Mouse (Mus musculus) adrenal gland, postnatal 4 days (tissue): Measurements from ENCODE around the gene Hoxb6. TPM values are rescaled to one million over a fixed set of nuclear protein-coding genes. Genes with fewer than 3 reads are reported as not detected.

ENCODE experiments used
- DNase-seq, 2 experiments: peaks; one replicate each; pipeline ENCODE4 v3.0.0; 2021 to 2022; ENCODE audit warnings: low spot score in 2 of 2, mixed read lengths in 2 of 2
- total RNA-seq, 2 experiments: library from RNA; stranded (reverse); gene quantifications; 2 replicates each; pipeline ENCODE4 v1.2.3; 2021

Gene Hoxb6
- total RNA-seq, 2 experiments from 2014 or later, result 43.6 to 47.9 TPM

DNA sequence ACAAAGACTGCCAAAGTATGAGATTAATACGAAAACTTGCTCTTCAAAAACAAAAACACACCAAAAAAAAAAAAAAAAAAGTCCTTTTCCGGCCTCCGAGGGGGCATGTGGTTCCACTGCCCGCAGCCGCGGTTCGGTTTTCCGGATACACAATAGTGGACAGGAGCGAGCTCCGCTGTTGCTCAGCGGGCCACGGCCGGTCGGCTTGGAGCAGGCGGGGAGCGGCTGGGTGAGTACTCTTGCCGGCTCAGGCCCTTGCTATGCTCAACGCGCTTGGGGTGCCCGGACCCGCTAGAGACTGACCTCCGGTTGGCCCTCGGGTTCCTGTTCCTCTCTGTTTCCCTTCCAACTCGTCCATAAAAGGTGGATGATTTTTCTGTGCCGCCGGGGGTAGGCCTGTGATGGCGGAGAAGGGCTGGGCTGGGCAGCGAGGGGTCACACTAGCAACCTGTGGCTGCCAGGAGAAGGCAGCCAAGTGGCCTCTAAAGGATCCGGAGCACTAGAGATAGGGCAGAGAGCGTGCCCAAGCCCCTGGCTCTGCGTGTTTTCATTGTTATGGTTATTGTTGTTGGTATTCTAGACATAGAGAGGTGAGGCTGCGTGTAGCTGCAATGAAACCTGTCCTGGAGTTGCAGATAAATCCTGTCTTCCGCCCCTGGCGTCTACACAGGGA, 22.5 kb downstream of the Hoxb6 start:
- DNase-seq, result no peak

DNA sequence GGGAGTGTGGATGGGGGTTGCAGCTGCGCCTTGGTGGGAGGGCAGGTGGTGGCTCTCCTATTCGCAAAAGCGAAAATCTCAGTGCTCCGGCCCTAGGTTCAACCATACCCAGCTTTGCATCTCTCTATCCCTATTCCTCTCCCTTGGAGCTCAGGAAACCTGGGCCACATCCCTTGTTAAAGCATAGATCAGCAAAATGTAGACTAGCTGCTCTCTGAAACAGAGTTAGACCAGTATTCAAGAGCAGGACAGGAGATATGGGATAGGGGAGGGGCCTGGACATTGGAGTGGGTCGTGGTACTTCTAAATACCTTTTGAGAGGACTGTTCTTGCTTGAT, 23.0 kb downstream of the Hoxb6 start:
- DNase-seq, result no peak

DNA sequence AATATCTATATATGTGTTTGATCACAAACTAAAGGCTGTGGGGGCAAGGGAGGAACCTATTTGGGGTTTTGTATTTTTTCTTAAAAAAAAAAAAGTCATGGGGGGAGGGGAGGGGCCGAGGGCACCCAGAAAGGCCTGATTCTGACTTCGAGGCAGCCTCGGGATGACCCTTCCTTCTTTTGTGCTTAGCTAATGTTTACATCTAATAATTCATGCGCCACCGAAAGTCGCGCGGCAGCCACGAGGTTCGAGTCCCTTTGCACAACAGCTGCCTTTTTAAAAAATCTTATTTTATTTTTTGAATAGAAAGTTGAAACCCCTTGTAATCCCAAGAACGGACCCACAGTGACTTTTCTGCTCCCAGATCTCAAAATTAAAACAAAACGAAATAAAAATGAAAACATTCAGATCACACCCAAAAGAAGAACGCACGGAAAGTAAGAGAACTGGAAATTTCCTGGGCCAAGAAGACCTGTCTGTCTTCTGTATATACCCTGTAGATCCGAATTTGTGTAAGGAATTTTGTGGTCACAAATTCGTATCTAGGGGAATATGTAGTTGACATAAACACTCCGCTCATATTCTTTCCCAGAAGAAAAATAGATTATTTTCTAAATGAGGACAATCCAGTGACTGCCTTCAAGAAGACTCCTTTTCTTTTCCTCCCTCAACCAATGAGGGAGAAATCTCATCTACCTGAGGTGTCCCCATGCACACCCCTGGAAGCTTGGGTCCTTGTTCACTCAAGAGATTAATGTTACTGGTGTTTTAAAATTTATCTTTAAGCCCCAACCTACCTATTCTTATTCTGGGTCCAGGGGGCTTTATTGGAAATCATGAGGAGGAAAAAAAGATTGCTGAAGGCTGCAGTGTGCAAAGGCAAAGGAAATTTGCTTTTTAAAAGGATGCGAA, 24.7 kb downstream of the Hoxb6 start:
- no peak for DNase-seq

DNA sequence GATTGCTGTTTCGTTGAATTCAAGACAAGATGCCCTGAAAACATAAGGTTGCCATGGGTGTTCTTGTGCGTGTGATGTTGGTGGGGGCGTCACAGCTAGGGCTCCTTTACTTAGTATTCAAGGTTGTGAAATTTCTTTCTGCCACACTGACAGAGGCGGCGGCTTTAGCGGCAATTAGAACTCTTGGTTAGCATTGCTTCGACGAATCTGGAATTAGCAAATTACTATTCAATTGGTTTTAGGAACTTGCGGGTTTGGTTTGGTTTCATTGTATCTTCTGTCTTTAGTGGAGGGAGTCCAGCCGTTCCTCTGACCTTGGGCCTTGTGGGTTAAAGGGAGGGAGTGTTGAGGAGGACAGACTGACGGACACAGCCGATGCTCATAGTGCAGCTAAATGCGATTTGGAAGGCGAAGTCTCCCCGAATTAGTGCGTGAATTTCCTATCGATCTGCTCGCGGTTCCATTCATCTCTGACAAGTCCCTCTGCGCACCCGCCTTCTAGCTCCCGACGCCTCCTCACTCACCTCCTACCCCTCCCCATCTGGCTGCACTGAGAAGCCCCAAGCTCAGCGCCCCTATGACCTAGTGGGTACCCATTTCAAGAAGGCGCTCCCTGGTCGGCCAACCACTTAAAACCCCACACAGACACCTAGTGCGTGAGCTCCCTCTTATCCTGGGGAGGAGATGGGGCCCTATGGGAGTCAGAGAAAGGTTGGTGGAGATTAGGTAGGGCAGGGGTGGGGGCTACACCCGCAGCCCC, 25.5 kb downstream of the Hoxb6 start, which contains the start of gene Hoxb4:
Gene Hoxb4 (plus strand): TSS at position 660 of the 760 bp plus-strand sequence.
- no peak for DNase-seq

DNA sequence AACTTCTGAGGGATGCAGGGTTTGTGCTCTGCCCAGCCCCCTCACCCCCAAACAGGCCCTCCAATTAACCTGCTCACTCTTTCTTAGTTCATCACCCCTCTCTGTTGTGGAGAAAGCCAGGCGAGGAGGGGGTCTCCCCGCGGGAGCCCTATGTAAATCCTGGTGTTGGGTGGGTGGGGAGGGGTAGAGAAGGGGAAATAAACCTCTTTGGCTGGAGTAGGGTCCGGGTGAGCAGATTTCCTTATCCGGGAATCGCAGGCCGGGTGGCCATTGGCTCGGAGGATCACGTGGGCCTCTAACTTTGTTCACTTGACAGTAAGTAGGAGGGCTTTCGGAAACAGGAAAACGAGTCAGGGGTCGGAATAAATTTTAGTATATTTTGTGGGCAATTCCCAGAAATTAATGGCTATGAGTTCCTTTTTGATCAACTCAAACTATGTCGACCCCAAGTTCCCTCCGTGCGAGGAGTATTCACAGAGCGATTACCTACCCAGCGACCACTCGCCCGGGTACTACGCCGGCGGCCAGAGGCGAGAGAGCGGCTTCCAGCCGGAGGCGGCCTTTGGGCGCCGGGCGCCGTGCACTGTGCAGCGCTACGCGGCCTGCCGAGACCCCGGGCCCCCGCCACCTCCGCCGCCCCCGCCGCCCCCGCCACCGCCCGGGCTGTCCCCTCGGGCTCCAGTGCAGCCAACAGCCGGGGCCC, 26.2 kb downstream of the Hoxb6 start:
- no peak for DNase-seq

DNA sequence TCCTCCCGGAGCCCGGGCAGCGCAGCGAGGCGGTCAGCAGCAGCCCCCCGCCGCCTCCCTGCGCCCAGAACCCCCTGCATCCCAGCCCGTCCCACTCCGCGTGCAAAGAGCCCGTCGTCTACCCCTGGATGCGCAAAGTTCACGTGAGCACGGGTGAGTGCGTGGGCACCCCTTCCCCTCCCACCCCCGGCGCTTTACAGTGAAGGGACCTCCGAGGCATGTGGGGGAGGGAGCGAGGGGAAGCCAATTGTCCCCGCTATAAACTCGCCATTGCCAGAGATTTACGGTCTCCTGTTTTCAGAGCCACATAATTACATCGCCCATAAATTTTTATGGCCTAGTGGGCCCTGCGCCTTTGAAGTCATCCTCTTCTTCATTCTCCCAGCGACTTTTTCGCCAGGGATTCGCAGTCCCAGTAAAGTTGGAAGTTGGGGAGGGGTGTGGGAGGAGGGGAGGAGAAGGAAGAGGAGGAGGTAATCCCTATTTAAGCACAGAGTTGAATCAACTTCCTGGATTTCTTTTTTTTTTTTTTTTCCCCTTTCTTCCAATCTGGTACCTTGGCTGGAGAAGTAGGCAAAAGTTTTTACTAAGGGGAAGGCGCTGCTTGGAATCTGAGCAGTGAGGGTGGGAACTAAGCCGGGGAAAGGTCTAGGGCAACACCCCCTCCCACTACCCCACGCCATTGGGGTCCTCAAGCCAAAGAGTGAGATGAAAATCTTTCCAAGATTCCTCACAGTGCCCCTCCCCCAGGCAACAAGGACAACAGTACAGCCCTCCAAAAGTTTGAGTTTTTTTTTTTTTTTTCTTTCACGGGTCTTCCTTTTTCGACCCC, 27.0 kb downstream of the Hoxb6 start:
- DNase-seq, result no peak

DNA sequence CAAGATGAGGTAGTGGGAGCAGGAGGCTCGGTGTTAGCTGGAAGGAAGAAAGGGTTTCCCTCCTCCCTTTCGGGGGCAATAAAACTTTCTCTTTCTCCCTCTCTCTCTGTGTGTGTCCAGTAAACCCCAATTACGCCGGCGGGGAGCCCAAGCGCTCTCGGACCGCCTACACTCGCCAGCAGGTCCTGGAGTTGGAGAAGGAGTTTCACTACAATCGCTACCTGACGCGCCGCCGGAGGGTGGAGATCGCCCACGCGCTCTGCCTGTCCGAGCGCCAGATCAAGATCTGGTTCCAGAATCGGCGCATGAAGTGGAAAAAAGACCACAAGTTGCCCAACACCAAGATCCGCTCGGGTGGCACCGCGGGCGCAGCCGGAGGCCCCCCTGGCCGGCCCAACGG, 27.6 kb downstream of the Hoxb6 start:
- no peak for DNase-seq

DNA sequence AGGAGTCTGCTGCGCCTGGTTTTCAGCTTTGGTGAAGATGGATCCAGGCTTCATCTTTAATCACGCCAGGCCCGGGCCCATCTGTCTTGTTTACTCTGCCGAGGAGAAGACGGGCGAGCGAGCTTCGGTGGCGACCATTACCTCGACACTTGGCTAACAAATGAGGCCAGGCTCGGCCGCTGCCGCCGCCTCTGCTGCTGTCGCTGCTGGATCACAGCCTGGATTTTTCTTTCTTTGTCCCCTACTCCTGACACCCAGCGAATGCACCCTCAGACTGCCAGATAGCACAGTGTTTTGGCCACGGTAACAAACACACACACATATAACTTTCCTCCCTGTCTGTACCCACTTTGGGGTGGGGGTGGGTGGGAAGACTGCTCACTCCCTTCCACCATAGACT, 28.4 kb downstream of the Hoxb6 start:
- DNase-seq, result no peak

DNA sequence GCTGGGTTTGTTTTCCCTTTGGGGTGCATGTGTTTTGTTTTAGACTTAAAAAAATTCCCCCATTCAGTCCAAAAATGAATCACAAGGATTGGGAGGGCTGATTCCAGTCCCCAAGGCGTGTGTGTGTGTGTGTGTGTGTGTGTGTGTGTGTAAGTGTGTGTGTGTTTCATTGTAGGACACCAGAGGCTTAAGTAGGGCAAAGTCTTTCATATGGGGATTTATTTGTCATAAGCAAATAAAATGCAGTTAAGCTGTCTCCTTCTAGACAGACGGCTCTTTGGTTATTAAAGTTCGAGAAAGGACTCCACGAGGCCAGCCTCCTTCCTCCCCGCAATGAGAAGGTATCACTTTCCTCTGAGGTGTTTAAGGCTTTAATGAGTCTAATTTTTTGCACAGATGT, 29.6 kb downstream of the Hoxb6 start:
- DNase-seq, result no peak

DNA sequence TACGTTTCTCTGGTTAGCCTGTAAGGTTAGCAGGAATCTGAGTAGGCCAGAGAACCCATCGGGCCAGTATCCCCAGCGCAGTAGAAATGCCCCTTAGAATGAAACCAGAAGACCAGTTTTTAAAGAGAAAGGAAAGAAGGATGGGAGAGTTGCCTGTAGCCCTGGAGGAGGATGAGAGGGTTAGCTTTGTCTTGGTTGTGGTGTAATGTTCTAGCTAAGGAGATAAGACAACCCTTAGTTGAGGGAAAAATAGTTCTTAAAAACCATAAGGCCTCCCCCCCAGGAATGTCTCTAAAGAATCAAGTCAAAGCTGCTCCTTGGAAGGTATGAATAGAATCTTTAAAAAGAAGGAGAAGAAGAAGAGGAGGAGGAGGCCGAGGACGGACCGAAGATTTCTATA, 30.5 kb downstream of the Hoxb6 start:
- DNase-seq, result no peak

DNA sequence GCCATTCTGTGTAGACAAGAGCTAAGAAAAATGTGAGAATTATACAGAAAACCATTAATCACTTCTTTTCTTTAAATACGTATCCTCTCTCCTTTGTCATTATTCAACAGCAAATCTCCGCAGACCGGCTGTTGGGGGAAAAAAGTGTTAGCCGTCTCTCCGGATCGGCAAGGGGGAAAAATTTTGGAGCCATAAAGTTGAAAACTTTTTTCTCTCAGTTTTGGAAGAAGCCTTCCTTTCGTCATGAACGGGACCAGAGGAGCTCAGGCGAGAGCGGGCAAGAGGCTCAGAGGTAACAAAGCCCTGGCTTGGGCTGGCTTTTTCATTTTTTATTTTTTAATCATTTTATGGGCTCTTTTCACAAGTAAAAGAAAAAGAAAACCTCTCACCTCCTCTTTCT, 30.9 kb downstream of the Hoxb6 start, which contains the start of gene Hoxb3:
Gene Hoxb3 (plus strand): TSS at position 173 of the 400 bp plus-strand sequence.
- DNase-seq, result no peak

DNA sequence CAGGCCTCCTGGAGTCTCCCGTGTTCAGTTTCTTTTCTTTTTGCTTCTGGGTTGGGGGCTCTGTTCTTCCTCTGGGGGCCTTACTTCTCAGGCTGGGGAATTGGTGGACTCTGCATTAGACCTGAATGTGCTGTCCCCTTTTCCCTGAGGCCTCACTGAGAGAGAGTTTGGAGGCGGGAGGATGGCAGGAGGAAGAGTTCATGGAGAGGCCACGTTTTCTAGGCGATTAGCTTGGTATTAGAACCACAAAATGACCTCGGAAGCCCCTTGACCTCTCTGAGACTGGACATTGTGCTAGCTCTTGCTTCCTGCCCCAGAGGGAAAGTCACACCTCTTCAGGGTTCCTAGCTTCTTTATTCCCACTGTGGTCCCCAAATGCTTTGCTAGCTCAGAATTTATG, 31.8 kb downstream of the Hoxb6 start:
- DNase-seq, result no peak

DNA sequence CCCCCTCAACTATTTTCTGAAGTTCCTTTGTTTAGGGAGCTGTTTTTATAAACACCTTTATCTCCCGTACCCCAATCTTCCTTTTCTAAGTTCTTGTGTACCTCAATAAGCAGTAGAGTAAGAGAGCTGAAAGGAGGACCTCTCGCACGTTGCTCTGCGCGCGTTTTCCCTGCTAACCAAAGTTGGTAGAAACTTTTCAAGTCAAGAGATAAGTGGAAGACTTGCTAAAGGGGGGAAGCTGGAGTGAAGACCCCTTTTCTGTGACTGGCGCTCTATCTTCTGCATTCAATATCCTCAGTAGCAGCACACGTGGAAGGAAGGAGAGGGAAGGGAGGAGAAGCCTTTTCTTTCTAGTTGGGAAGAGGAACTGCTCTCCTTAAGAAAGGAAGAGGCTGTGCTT, 32.7 kb downstream of the Hoxb6 start:
- no peak for DNase-seq

DNA sequence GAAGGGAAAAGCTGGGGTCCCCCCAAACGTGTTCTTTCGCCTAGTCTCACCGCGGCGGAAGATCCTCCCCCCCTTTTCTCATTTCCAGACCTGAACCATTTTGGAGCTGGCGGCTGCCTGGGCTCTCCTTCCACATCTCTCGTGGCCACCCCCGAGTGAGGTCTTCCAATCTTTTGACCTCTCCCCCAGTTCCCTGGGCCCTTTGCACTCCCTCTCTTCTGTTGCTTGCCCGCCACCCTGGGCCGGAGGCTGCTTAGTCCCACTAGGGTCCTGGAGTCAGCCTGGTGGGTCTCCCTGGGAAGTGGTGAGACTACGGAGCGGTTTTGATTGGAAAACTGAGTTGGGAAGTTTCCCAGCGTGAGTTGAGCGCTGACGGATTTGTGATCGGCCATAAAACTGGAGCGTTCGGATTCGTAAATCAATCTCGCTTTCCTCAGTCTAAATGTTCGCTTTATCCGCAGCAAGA, 33.5 kb downstream of the Hoxb6 start:
- no peak for DNase-seq

DNA sequence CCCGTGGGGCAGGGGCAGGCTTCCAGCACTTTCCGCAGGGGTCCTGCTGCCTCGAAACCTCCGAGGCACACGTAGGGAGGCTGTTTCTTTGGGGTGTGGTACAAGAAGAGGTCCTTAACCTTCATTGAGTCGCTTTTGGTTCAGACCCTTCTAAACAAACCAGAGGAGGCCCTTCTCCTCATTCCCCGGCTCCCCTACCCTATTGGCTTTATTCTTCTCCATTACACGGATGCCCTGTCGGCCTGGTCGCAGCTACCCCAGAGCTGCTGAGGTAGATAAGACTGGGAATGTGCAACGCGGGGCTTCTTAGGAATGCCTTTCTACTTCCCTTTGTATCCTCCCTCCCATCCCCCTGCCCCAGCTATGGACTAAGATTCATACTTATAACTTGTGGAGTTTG, 34.4 kb downstream of the Hoxb6 start:
- DNase-seq, result no peak

DNA sequence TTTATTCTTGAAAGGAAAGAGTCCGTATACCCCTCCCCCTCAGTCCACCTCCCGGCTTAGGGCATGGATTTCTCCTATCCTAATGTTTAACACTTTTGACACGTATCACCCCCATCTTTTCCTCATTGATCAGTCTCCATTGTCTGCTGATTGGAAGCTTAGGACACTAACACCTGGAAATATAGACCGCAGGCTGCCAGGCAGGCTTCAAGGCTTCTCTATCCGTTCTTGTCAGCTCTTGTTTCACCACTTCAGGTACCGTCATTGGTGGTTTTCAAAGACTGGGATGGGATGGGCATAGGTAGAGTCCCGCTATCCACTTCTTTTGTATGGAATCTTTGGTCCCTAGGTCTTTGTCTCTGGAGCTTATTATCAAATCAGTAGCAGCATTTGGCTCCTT, 34.8 kb downstream of the Hoxb6 start:
- DNase-seq, result no peak

DNA sequence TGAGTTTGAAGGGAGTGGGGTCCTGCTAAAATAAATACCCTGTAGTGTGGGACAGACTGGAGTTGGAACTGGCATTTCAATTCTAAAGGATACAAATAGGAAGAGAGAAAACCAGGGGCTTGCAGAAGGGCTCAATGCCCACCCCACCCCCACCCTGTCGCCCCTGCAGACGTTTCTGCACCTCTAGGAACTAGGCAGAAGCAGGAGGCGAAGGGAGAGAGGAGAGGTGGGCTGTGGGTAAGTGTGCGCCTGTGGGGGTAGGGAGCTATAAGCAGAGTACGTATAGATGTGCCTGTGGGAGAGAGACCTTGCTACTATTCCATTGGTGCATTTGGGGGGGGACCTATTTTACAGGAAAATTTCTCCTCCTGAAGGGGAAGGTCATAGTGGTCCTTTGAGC, 35.5 kb downstream of the Hoxb6 start:
- DNase-seq, result no peak

DNA sequence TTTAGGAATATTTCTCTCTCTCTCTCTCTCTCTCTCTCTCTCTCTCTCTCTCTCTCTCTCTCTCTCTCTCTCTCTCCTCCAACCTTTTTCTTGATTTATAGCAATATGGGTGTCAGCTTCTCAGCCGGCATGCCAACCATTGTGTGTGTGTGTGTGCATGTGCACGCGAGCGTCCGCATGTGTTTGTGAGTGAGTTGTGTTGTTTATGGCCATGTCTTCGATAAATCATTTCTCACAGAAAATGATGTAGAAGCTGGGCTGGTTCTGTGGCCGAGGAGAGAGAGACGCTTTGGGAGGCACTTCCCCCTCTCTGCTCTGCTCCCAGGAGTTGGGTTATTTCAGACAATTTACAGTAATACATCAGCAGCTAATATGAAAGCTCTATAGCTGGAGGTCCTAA, 36.3 kb downstream of the Hoxb6 start:
- DNase-seq, result no peak

DNA sequence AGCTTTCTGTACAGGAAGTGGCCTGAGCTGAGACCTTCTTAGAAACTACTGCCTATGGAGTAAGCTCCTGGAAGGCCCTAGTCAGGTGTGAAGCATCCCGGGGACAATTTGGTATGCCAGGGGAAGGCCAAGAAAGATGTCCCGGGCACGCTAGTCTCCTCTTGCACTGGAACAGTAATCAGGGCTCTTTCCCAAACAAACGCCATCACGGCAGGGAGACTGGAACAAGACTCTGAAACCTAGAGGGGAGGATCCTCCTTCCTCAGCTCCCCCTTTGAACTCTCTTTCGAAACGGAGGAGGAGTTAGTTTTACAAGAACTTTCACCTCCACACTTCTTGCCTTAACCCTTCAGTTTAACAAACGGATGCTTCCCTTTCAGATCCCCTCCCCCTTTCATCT, 39.8 kb downstream of the Hoxb6 start:
- DNase-seq, result no peak

DNA sequence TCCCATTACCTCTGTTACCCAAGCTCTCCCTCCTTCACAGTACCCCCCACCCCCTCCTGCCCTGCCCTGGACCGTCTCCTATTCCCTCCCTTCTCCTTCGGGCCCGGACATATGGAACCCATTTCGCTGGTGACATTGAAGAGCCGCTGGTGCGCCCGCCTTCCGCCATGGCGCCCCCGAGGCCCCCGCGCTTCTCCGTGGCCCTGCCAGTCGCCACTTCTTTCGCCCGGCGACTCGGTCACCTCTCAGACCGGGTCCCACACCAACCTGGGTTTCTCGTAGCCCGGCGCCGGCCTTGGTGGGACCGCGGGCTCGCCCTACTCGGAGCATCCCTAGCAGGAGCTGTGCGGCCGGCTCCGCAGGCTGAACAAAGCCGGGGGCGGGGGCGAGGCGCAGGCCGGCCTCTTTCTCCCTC, 40.3 kb downstream of the Hoxb6 start:
- DNase-seq, result no peak
